Mouse (Mus musculus): Measurements from ENCODE around the gene 1110057P08Rik.
"Not testable (repeated sequence)": the region's sequence is repeated elsewhere in the genome, so short reads cannot be mapped to it uniquely, and the experiment has no call there.

1110057P08Rik gene

GRCm38 (mm10) chr16:89174435-89174834 lies at the start of gene 1110057P08Rik:
1110057P08Rik (plus strand) TSS chr16:89174735.
- no peak for DNase-seq

- no peak for DNase-seq
Observed at GRCm38 (mm10) chr16:89140551-89140950, 34.0 kb upstream of the 1110057P08Rik start, which contains the start of gene Gm6358. Gm6358 (plus strand) TSS chr16:89140851.

GRCm38 (mm10) chr16:89150786-89151185 lies 23.7 kb upstream of the 1110057P08Rik start, which contains the start of gene Gm10061:
Gm10061 (plus strand) TSS chr16:89151086.
- DNase-seq, result no peak

- DNase-seq, result no peak
Observed at GRCm38 (mm10) chr16:89157652-89158051, 16.9 kb upstream of the 1110057P08Rik start, which contains the start of gene Gm9789. Gm9789 (plus strand) TSS chr16:89157952.

- DNase-seq, result not testable (repeated sequence)
Observed at GRCm38 (mm10) chr16:89169190-89169589, 5.3 kb upstream of the 1110057P08Rik start, which contains the start of gene Gm7735. Gm7735 (plus strand) TSS chr16:89169490.

- no peak for DNase-seq
Observed at GRCm38 (mm10) chr16:89188621-89189020, 14.1 kb downstream of the 1110057P08Rik start.

GRCm38 (mm10) chr16:89205561-89205960 lies 31.0 kb downstream of the 1110057P08Rik start, which contains the start of gene Krtap20-2:
Krtap20-2 (plus strand) TSS chr16:89205861.
- DNase-seq, result no peak

All from right cerebral cortex, adult 18-20 months (tissue).